ENCODE assay signal across 17 mouse cellular contexts in genomic region chr3:127015596-127015995, GRCm38 (mm10).
"Had no signal": no experiment of that assay in that cellular context is flagged by ENCODE, and none has a peak within 500 bp of the region (broad histone marks: within the 10 kb centered on the region; RNA-seq: fewer than 3 reads in every experiment).

No protein-coding gene starts in this region.

- DNase-seq: lung, adult 2 months; lung, postnatal 14 days; lung, postnatal 36 days; right cerebral cortex, postnatal 14 days; thymus, adult 2 months; thymus, postnatal 25 days; thymus, postnatal 4 days had no signal

- H3K4me1 ChIP-seq: lung, embryonic 15.5 days; megakaryocyte, embryonic 14.5 days; midbrain, embryonic 13.5 days; midbrain, embryonic 15.5 days; neural tube, embryonic 12.5 days; stomach, embryonic 15.5 days had no signal

- H3K9ac ChIP-seq: lung, embryonic 15.5 days; midbrain, embryonic 13.5 days; midbrain, embryonic 15.5 days; neural tube, embryonic 12.5 days; stomach, embryonic 15.5 days had no signal

- H3K27me3 ChIP-seq: lung, embryonic 15.5 days; megakaryocyte, embryonic 14.5 days; midbrain, embryonic 13.5 days; midbrain, embryonic 15.5 days; neural tube, embryonic 12.5 days; stomach, embryonic 15.5 days had no signal

- ATAC-seq: lung, postnatal 0 days; midbrain, embryonic 13.5 days; midbrain, embryonic 15.5 days had no signal

- H3K9me3 ChIP-seq: lung, embryonic 15.5 days; midbrain, embryonic 13.5 days; midbrain, embryonic 15.5 days; neural tube, embryonic 12.5 days; stomach, embryonic 15.5 days had no signal

- H3K36me3 ChIP-seq: lung, embryonic 15.5 days; stomach, embryonic 15.5 days had no signal

- H3K27ac ChIP-seq: lung, embryonic 15.5 days; macrophage; midbrain, embryonic 13.5 days; midbrain, embryonic 15.5 days; neural tube, embryonic 12.5 days; stomach, embryonic 15.5 days; stomach, postnatal 0 days had no signal

- H3K4me3 ChIP-seq: lung, embryonic 15.5 days; megakaryocyte, embryonic 14.5 days; midbrain, embryonic 13.5 days; midbrain, embryonic 15.5 days; neural tube, embryonic 12.5 days; stomach, embryonic 15.5 days had no signal

- H3K4me2 ChIP-seq: lung, embryonic 15.5 days; midbrain, embryonic 11.5 days; midbrain, embryonic 13.5 days; midbrain, embryonic 15.5 days; neural tube, embryonic 12.5 days; stomach, embryonic 15.5 days had no signal
